Mouse (Mus musculus): Measurements from ENCODE around the gene Mslnl. TPM values are rescaled to one million over a fixed set of nuclear protein-coding genes. Genes with fewer than 3 reads are reported as not detected.
A peak's percentile ranks its signal among the peaks of the same experiment; 100 is the strongest.

The Mslnl gene
- not detected in 2 replicates for polyA plus RNA-seq (2015; fragmentation: Nextera tagmentation; extraction: Ambion mirVana)

DNA sequence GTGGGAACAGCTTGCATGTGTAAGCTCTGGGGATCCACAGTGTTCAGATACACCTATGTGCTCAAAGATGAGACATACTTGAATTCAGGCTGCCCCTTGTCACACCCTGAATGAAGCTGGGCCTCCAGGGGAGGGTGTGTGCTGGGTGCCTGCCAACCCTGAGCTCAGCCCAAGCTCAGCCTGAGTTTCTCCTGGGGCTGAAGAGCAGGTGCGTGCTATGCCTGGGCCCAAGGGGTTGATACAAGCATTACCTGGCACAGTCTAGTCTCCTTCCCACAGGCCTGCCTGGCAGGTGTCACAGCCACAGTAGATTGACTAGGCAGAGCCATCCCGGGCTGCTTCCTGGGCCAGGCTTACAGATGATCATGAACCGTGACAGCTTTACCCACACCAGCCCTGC is at the start of gene Mslnl:
TSS of gene Mslnl (plus strand) at position 298 of the 400 bp plus-strand sequence.
- H3K4me2 ChIP-seq = no peak within 1 kb of the TSS
- 0 out of 2 replicates have a peak, but pooled peaks cover 3% of the 10 kb centered on the region for H3K27me3 ChIP-seq
- WGBS (ENCODE audit: insufficient replicate concordance) = 66% methylated on average over 3 of the region's 3 CpGs
- H3K9me3 ChIP-seq (replicated peaks) = no peaks in the 10 kb centered on the region
- no peak within 1 kb of the TSS for H3K9ac ChIP-seq
- 0 out of 2 replicates have a peak, but pooled peaks cover 5% of the 10 kb centered on the region for H3K4me1 ChIP-seq (replicated peaks)
- H3K27ac ChIP-seq = no peak within 1 kb of the TSS
- DNase-seq = no peak
- no peaks in the 10 kb centered on the region; the same call in 1 of the 2 replicates for H3K36me3 ChIP-seq
- H3K4me3 ChIP-seq (replicated peaks) = no peak within 1 kb of the TSS
- ATAC-seq (ENCODE audit: low read depth) = no peak

DNA sequence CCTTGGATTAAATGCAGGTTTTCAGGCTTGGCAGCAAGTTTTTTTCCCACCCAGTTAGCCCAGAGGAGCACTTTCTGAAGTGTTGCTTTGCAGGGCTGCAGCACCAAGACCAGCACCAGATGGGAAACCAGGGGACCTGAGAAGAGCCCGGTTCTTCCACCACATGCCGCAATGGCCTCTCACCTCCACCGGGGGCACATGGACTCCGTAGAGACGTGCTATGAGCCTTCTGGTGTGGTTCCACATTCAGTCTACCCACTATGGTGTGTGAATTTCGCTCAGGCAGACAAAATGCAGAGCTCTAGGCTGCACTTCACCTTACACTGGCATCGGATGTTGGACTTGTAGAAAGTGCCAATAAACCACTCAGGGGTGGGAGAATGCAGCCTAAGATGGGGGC is 49.5 kb upstream of the Mslnl start:
- Histone ChIP-seq H3K27me3 (peaks cover 17% of the 10 kb centered on the region), H3K9ac (no peak overlapping the region), H3K4me3 (replicated peaks) (no peak overlapping the region), H3K4me1 (replicated peaks) (no peaks in the 10 kb centered on the region), H3K36me3 (no peaks in the 10 kb centered on the region), H3K27ac (no peak overlapping the region), H3K4me2 (no peak overlapping the region), H3K9me3 (replicated peaks) (no peaks in the 10 kb centered on the region)
- DNase-seq = no peak
- WGBS (ENCODE audit: insufficient replicate concordance) = 24% methylated on average over 7 of the region's 7 CpGs
- no peak for ATAC-seq (ENCODE audit: low read depth)

DNA sequence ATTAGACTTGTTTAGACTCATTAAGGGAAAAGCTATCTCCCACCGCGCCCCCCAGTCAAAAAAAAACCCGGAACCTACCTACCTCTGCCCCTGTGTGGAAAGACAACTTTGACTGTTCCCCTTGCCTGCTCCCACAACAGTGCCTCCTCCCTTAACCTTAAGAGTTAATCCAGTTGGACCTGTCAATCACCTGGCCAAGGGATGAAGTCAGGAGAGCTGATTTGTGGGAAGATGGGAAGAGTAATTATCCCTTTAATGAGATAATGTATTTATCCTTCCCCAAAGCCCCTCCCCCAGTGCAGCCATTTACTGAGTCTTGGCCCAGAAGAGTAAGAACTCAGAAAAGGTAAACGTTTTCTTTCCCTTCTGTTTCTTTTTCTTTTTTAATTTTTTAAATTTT is 46.9 kb upstream of the Mslnl start:
- Histone ChIP-seq H3K4me1 (replicated peaks) (no peaks in the 10 kb centered on the region), H3K9me3 (replicated peaks) (no peaks in the 10 kb centered on the region), H3K36me3 (no peaks in the 10 kb centered on the region), H3K27me3 (peaks cover 17% of the 10 kb centered on the region), H3K4me3 (replicated peaks) (no peak overlapping the region), H3K4me2 (no peak overlapping the region), H3K27ac (no peak overlapping the region), H3K9ac (no peak overlapping the region)
- ATAC-seq (ENCODE audit: low read depth) (no peak), DNase-seq (no peak)
- 64% methylated on average over 4 of the region's 4 CpGs for WGBS (ENCODE audit: insufficient replicate concordance)

DNA sequence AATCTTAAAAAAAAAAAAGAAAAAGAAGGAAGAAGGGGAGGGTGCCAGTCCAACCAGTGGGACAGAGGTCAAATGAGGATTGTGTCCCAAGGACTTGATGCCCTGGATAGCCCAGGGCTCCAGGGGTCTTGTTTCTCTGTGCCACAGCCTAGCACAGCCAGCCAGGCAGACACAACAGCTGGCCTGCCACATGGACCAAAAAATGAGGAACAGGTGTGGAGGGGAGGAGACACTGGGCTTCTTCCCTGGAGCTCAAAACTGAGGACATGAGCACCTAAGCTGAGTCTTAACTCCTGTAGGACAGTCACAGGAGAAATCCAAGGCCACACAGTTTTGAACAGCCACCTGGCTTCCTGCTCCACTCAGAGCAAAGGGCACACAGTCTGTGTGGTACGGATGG is 39.6 kb upstream of the Mslnl start:
- Histone ChIP-seq H3K4me3 (replicated peaks) (no peak overlapping the region), H3K36me3 (no peaks in the 10 kb centered on the region), H3K27me3 (no peaks in the 10 kb centered on the region), H3K4me2 (no peak overlapping the region), H3K4me1 (replicated peaks) (no peaks in the 10 kb centered on the region), H3K9ac (no peak overlapping the region), H3K9me3 (replicated peaks) (no peaks in the 10 kb centered on the region), H3K27ac (no peak overlapping the region)
- WGBS (ENCODE audit: insufficient replicate concordance) = 45% methylated on average over 1 of the region's 1 CpGs
- no peak for ATAC-seq (ENCODE audit: low read depth)
- DNase-seq = no peak

DNA sequence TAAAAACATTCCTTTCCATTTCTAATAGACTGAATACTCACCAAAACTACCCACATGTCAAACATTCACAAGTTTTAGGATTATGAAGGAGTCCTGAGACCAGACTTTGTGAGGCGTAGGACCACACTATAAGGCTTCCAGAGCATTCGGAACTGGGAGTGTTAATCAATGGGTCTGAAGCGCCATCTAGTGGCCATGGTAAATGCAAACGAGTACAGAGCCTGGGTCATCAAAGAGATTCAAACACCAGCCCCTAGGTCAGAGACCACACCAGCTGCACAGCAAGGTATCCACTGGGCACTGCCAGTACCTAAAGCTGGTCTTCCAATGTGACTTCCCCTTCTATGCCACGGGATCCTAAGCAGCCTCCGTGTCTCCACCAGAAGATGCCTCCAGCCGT is 37.4 kb upstream of the Mslnl start:
- Histone ChIP-seq H3K9me3 (replicated peaks) (no peaks in the 10 kb centered on the region), H3K27me3 (no peaks in the 10 kb centered on the region), H3K27ac (no peak overlapping the region), H3K4me2 (no peak overlapping the region), H3K4me3 (replicated peaks) (no peak overlapping the region), H3K36me3 (no peaks in the 10 kb centered on the region), H3K4me1 (replicated peaks) (no peaks in the 10 kb centered on the region), H3K9ac (no peak overlapping the region)
- DNase-seq = peak; percentile 29
- WGBS (ENCODE audit: insufficient replicate concordance) = 15% methylated on average over 7 of the region's 7 CpGs
- ATAC-seq (ENCODE audit: low read depth) = no peak

DNA sequence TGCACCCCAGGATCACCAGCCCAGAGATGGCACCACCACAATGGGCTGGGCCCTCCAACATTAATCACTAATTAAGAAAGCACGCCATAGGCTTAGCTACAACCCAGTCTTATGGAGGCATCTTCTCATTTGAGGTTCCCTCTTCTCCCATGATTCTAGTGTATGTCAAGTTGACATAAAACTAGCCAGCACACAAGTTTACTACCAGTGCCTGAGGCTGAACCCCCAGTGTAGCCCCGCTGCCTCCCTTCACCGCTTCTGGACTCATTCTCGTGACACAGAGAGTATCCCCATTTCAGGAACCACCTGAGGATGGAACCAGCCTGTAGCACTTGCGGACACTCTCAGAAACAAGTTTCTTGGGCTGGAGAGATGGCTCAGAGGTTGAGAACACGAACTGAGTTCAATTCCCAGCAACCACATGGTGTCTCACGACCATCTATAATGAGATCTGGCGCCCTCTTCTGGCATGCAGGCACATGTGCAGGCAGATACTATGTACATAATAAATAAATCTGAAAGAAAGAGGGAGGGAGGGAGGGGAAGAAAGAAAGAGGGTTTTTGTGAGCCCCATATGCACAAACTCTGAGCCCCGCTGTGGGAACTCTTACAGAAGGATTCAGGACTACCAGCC is 34.9 kb upstream of the Mslnl start:
- Histone ChIP-seq H3K4me1 (replicated peaks) (no peaks in the 10 kb centered on the region), H3K9ac (no peak overlapping the region), H3K9me3 (replicated peaks) (no peaks in the 10 kb centered on the region), H3K27ac (no peak overlapping the region), H3K36me3 (no peaks in the 10 kb centered on the region), H3K4me2 (no peak overlapping the region), H3K4me3 (replicated peaks) (no peak overlapping the region), H3K27me3 (no peaks in the 10 kb centered on the region)
- DNase-seq (no peak), ATAC-seq (ENCODE audit: low read depth) (no peak)
- 49% methylated on average over 9 of the region's 9 CpGs for WGBS (ENCODE audit: insufficient replicate concordance)

DNA sequence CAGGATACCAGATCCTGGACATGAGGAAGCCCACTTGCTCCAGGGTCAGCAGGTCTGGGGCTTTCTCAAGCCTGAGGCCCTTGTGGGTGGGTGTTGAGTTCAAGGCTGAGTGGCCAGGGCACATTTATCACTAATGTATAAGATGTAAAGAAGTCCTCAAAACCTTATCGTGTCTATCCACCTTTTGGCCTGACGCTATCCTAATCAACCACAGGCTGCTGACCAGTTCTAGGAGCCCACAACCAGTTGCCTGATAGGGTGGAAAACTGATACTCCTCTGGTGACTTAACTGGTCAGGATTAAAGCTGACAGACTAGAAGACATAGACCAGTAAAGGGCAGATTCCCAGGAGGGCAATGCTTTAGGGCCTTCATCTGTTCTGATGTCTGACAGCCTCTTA is 25.8 kb upstream of the Mslnl start:
- no peaks in the 10 kb centered on the region; the same call in 1 of the 2 replicates for H3K4me1 ChIP-seq (replicated peaks)
- no peak overlapping the region for H3K4me2 ChIP-seq
- WGBS (ENCODE audit: insufficient replicate concordance) = 55% methylated on average over 2 of the region's 2 CpGs
- ATAC-seq (ENCODE audit: low read depth) (no peak), DNase-seq (no peak)
- H3K4me3 ChIP-seq (replicated peaks) = no peak overlapping the region
- H3K27ac ChIP-seq = no peak overlapping the region
- H3K36me3 ChIP-seq = no peaks in the 10 kb centered on the region
- no peaks in the 10 kb centered on the region for H3K9me3 ChIP-seq (replicated peaks)
- no peak overlapping the region for H3K9ac ChIP-seq
- H3K27me3 ChIP-seq = peaks cover 5% of the 10 kb centered on the region; the same call in 1 of the 2 replicates

DNA sequence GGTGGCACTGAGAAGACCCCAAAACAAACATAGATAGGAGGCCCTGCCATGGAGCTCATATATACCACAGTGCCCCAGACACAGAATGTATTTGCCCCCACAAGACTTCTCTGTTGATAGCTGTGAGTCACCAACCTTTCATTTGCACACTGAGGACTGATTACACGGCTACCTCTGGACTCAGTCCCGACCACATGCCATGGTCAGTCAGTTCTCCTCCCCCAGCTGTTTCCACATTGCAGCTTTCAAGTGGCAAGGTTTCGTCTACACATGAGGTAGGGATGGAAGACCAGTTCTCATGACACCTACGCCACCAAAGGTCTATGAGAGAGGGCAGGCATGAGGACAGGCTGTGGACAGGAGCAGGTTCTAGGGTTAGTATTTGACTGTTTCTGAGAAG is 24.7 kb upstream of the Mslnl start:
- Histone ChIP-seq H3K4me1 (replicated peaks) (peaks cover 8% of the 10 kb centered on the region), H3K36me3 (no peaks in the 10 kb centered on the region), H3K9me3 (replicated peaks) (no peaks in the 10 kb centered on the region), H3K4me2 (no peak overlapping the region), H3K27ac (no peak overlapping the region), H3K9ac (no peak overlapping the region), H3K4me3 (replicated peaks) (no peak overlapping the region), H3K27me3 (peaks cover 17% of the 10 kb centered on the region)
- 57% methylated on average over 4 of the region's 4 CpGs for WGBS (ENCODE audit: insufficient replicate concordance)
- DNase-seq (no peak), ATAC-seq (ENCODE audit: low read depth) (no peak)

DNA sequence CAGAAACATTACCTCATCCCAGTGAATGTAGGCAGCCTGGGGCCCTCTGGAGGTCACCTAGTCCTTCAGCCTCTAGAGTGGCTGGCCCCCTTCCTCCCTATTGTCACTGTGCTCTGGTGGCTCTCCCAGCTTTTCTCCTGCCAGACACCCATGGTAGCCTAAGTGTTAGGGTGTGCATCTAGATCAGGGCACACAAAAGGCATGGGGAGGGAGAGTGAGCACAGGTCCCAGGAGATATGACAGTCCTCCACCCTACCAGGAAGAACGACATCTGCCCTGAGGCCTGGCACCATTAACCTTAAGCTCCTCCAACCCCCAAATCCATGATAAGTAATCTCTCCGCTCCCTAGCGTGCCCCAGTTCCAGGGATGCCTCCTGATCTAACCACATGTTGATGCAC is 20.2 kb upstream of the Mslnl start:
- no peaks in the 10 kb centered on the region for H3K9me3 ChIP-seq (replicated peaks)
- WGBS (ENCODE audit: insufficient replicate concordance) = 29% methylated on average over 3 of the region's 3 CpGs
- no peak overlapping the region for H3K4me2 ChIP-seq
- peaks cover 42% of the 10 kb centered on the region for H3K27me3 ChIP-seq
- peaks cover 26% of the 10 kb centered on the region for H3K4me1 ChIP-seq (replicated peaks)
- H3K4me3 ChIP-seq (replicated peaks) = no peak overlapping the region
- H3K27ac ChIP-seq = no peak overlapping the region
- peaks cover 23% of the 10 kb centered on the region for H3K36me3 ChIP-seq
- DNase-seq (no peak), ATAC-seq (ENCODE audit: low read depth) (peak; percentile 62)
- H3K9ac ChIP-seq = no peak overlapping the region

DNA sequence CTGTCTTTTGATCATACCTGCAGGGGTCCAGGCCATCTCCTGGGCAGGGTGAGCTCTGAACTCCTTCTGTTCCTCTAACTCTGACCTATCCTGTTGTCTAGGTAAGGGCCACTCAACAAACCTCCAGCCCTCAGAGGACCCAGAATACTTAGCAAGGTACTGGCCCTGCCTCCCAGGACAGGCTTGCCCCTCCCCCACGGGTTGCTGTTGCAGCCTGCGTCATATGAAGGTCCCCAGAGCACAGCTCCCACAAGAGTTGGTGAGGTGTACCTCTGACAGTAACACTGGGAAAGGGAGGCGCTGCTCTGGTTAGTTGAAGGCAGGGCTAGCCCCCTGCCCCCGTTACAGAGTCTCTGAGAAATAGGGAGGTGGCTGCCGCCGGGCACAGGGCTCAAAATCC is 19.7 kb upstream of the Mslnl start:
- peaks cover 28% of the 10 kb centered on the region for H3K36me3 ChIP-seq
- ATAC-seq (ENCODE audit: low read depth) (0 out of 2 replicates have a peak, but pooled peaks have one; percentile 13), DNase-seq (no peak)
- WGBS (ENCODE audit: insufficient replicate concordance) = 5% methylated on average over 6 of the region's 6 CpGs
- H3K9me3 ChIP-seq (replicated peaks) = no peaks in the 10 kb centered on the region
- H3K9ac ChIP-seq = no peak overlapping the region
- H3K4me1 ChIP-seq (replicated peaks) = peaks cover 26% of the 10 kb centered on the region
- no peak overlapping the region for H3K4me2 ChIP-seq
- H3K27me3 ChIP-seq = peaks cover 42% of the 10 kb centered on the region
- no peak overlapping the region for H3K4me3 ChIP-seq (replicated peaks)
- no peak overlapping the region for H3K27ac ChIP-seq

DNA sequence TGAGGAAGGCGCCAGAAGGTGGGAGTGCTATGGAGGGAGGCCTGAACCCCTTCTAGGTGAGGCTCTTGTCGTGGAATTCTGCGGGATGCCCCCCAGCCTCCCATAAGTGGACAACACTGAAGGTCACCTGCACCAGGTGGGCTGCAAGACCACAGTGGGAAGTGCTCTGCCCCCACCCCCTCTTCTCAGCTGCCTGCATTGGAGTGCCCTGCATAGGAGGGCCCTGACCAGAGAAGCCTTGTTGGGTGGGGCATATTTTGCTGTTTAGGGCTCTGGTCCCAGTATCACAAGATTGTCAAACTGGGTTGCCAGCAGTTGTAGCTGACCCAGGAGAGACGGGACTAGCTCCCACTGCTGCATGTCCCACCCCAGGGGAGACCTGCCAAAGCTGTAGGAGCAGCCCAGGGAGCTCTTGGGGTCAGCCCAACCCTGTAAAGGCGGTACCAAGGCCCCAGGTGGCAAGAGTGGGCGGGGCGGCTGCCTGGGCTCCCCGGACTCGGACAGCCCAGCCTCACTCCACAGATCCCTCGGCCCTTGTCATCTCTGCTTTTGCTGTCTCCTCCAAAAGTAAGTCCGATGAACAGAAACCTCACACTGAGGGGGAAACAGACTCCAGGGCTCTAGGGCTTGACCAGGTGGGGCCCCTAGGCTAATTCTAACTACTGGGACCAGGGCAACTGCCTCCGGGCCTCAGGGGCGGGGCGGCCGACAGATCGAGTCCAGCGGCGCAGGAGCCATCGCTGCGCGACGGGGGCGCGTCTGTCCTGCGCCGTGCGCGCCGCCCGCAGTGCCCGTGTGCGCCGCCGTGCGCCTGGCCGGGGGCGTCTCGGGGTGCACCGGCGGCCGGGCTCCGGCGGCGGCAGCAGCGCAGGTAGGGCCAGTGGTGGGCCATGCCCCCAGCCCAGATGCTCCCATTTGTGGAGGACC is 18.9 kb upstream of the Mslnl start, which contains the start of gene Gng13:
TSS of gene Gng13 (plus strand) at position 461 of the 927 bp plus-strand sequence.
- Histone ChIP-seq H3K36me3 (peaks cover 36% of the 10 kb centered on the region), H3K4me1 (replicated peaks) (peaks cover 26% of the 10 kb centered on the region), H3K27ac (no peak within 1 kb of the TSS), H3K4me3 (replicated peaks) (peak within 1 kb of the TSS; percentile 36), H3K27me3 (peaks cover 42% of the 10 kb centered on the region), H3K9ac (peak within 1 kb of the TSS; percentile 23; the same call in 1 of the 2 replicates), H3K9me3 (replicated peaks) (no peaks in the 10 kb centered on the region), H3K4me2 (peak within 1 kb of the TSS; percentile 63)
- ATAC-seq (ENCODE audit: low read depth) (peak; percentile 42), DNase-seq (no peak)
- WGBS (ENCODE audit: insufficient replicate concordance) = 3% methylated on average over 45 of the region's 45 CpGs

All from liver, embryonic 13.5 days (tissue).